Mouse (Mus musculus) 416B (cell line): ENCODE results near the gene St6galnac3.

ENCODE experiments used
- DNase-seq: peaks from one replicate; pipeline ENCODE4 v3.0.0; 2011; ENCODE audit warnings: low read depth

The St6galnac3 gene

DNA sequence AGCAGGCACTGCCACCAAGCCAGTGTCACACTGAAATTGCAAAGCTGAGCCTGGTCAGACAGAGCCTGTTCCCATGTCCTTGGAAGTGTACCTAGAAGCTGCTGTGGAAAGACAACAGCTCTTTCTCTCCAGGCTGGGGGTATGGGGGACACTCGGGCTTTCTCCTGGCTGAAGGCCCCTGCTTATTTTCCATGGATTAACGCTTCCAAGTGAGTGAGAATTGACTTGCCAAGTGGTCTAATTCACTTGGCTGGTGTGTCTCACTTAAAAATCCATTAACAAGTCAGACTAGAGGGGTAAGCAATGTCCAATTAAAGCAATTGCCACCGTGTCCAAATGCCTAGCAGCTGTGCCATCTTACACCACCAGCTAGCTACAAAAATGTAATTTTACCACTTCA, 140.1 kb downstream of the St6galnac3 start:
- no peak for DNase-seq

DNA sequence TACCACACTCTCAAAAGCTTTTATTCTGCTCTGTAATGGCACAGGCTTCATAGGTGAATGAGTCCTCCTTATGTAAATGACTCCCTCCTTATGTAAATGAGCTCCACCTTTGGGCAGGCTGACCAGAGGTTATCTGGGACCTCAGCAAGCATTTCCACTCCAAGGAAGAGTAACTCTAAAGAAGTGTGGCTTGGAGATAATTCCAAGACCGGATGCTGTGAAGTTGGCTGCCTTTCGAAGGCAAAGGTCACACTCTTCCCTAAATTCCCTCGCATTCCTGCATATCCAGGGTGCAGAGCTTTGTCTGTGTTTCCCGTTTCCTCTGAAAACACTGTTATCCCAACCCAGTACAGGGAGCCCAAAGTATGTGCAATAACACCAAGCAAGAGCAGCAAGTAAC, 142.9 kb downstream of the St6galnac3 start:
- DNase-seq, result no peak

DNA sequence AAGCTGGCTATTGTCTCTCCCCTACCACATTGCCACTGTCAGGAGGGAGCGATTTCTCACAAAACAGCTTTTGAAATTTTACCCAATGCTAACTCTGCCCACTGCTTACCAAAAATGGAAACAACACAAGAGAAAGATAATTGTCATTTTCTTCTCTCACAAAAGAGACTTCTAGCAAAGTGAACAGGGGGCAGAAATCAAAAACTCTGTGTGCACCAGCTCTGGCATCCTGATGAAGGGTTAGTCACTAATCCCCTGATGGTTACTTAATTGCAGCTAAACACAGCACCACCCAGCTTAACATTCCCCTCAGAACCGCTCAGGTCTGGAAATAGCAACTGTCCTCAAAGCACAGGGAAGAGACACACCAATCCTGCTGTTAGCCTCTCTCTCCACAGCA, 144.3 kb downstream of the St6galnac3 start:
- no peak for DNase-seq

DNA sequence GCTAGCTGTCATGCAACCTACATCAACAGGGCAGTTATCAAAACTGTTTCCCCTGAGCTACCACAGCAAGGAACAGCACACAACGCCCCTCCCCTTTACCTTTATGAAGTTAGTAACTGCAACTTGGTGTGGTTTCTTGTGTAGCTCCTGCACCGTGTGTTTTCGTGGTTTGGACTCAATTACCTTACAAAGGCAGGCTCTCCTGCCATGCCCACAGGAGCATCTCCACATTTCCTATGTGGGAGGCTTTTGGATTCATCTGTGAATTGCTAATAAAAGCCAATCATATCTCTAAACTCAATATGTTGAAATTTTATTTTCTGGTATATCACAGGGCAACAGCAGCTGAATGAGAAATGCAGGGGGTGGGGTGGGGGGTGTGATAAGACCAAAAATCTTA, 144.8 kb downstream of the St6galnac3 start:
- DNase-seq, result no peak

DNA sequence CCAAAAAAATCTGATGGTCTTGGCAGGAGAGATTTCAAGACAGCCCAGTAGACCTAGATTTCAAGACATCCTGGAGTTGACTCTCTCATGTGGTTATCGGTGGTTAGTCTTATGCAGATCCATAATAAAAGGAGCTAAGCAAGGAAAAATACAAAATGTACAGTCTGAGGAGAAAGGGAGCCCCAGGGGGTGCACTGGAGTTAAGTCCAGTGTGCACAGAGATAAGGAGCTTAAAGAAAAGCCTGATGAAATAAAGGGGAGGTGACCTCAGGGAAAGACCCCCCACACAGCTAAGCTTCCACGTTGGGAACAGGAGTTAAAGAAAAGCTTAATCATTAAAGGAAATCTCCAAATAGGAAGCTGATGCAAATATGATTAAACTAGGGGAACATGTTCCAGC, 147.7 kb downstream of the St6galnac3 start:
- DNase-seq, result no peak

DNA sequence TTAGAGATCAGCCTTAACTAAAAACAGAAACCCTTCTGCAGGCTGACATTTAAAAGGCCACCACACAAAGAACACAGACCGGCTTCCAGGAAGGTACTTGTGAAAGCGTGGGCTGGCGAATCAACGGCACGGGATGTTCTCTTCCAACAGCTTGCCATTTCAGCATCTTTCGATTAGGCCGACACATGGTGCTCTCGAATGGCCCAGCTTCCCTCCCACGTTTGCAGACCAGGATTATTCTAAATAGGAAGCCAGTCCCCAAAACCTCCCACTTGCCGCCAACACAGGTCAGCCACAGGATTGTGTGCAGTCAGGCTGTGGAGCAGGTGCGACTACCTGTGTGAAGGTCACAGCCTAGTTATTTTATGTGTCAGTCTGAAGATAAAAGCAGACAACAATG, 153.8 kb downstream of the St6galnac3 start:
- DNase-seq, result no peak

- no peak for DNase-seq
Measured at GRCm38 (mm10) chr3:153568815-153569214, 156.2 kb downstream of the St6galnac3 start.

DNA sequence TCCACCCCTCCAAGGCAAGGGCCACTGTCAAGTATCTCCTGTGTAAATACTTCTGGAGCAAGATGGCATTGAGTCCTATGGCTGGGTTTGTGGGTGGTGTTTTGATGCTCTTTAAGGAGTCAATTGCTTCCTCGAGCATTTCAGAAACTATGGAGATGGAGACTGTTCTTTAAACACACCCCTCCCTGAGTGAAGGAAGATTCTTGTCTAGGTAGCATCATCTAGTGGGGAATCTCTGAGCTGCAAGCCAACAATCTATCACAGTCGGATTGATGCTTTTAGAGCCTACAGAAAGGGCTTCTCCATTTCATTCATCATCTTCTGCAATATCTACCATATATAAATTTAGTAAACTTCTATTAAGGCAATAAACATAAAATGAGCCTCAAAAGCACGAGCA, 157.1 kb downstream of the St6galnac3 start:
- no peak for DNase-seq

DNA sequence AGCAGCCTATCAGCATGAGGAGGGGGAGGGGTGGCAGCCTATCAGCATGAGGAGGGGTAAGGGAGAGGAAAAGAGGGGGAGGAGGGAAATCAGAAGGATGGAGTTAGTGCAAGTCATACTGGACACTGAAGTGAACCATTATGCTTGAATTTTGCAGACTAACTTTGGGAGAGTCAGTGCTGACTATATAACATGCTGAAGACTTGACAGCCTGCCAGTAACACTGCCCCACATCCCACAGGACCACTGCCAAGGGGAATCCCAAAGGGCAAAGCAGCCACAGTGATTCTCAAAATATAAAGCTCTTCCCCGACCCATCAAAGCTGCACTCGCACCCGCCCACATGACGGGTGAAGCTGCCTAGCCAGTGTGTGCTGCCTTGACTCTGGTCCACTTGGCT, 157.5 kb downstream of the St6galnac3 start:
- no peak for DNase-seq

DNA sequence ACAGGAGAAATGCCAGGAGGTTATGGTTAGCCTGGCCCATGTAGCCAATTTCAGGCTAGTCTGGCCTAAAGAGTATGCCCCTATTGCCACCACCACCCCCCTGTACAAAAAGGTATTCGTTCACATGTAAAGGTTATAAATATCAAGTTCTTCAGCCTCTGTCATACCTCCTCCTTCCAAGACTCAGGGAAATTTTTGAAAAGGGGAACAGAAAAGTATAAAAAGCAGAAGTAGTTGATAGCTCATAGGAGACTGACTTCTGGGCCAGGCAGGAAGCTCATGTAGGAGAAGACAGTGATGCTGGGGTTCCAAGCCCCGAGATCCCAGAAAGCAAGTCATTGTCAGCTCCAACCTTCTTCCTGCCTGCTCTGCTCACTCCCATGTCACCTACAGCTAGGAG, 158.9 kb downstream of the St6galnac3 start:
- no peak for DNase-seq

GRCm38 (mm10) chr3:153560897-153561296, 164.1 kb downstream of the St6galnac3 start:
- no peak for DNase-seq

DNA sequence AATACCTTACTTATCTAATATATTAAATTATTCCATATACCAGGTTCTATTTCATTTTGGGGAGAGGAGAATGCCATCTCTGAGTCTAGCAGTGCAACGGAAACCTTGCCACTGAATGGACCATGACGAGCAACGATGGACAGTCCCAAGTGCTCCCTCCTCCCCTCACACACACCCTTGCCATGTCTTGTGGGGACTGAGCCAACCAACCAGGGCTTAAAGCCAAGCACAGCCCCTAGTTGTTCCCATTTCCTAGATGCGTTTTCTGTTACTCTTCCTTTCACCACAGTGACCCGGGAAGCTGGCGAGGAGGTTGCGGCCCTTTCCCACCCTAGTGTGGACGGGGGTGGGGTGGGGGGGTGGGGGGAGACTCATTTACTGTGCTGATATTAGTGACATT, 165.4 kb downstream of the St6galnac3 start:
- DNase-seq, result no peak

GRCm38 (mm10) chr3:153556621-153557020, 168.4 kb downstream of the St6galnac3 start:
- DNase-seq, result no peak

- DNase-seq, result no peak
Measured at GRCm38 (mm10) chr3:153553712-153554111, 171.3 kb downstream of the St6galnac3 start.

- no peak for DNase-seq
Measured at GRCm38 (mm10) chr3:153553226-153553625, 171.7 kb downstream of the St6galnac3 start.

GRCm38 (mm10) chr3:153546936-153547683, 177.9 kb downstream of the St6galnac3 start:
- DNase-seq, result no peak

DNA sequence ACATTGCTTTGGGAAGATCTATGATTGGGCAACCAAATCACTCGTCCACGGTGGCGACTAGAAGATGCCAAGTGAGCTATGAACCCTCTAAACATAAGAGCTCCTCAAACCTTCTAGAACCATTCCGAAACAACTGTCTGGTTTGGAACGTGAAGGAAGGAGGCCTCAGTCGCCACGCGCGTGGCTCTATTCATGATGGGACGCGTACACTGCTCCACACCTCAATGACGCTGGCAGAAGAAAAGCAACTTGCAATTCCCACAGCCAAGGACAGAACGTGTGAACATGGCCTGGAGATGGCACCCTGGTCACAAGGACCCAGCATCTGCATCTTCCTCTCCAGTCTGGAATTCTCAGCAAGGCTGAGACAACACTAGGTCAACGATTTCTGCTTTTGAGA, 185.1 kb downstream of the St6galnac3 start:
- no peak for DNase-seq

- DNase-seq, result no peak
Measured at GRCm38 (mm10) chr3:153538396-153538795, 186.6 kb downstream of the St6galnac3 start.

GRCm38 (mm10) chr3:153537435-153537834, 187.5 kb downstream of the St6galnac3 start:
- DNase-seq, result no peak

GRCm38 (mm10) chr3:153536260-153536659, 188.7 kb downstream of the St6galnac3 start:
- no peak for DNase-seq

GRCm38 (mm10) chr3:153529174-153529573, 195.8 kb downstream of the St6galnac3 start:
- no peak for DNase-seq

DNA sequence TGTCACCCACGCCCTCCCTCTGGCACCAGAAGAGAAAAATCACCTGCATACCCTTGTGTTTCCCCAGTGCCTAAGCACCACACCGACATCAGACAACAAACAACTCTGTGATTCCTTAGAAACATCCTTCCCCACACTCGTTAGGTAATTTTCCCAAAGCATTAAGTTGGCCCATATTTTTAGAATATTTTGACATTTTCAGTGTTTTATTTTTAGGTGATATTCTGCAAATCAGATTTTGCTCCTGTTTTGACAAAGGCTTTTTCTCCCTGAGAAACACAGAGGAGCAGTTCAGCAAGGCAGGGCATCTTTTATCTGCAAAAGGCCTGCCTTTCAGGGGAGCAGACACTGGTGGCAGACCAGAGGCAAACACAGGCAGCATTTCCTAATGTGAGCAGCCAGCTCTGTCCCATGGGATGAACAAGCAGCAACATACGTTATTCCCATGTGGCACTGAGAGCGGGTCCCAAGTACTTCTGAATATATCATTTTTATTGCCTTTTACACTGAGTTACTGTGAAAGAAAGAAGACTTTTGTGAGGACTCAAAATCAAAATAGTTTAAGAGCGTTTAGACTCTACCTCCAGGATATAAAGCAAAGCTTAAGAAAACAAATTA, 199.7 kb downstream of the St6galnac3 start:
- no peak for DNase-seq

DNA sequence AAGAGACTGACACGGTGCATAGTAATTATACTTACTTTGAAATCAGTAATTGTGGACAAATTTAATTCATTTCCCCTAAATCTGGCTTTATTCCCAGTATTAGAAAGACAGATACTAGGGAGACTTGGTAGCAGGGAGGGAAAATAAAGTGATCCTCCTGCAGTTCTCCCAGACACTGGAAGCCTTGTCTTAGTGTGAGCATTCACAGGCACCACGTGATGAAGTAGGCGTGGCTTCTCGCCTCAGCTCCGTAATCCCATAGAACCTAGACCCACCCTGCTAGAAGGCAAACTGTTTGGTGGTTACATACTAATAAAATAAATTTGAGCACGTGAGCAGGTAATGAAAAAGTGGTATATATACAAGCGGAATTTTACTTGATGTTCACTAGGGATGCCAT, 208.1 kb downstream of the St6galnac3 start:
- no peak for DNase-seq

DNA sequence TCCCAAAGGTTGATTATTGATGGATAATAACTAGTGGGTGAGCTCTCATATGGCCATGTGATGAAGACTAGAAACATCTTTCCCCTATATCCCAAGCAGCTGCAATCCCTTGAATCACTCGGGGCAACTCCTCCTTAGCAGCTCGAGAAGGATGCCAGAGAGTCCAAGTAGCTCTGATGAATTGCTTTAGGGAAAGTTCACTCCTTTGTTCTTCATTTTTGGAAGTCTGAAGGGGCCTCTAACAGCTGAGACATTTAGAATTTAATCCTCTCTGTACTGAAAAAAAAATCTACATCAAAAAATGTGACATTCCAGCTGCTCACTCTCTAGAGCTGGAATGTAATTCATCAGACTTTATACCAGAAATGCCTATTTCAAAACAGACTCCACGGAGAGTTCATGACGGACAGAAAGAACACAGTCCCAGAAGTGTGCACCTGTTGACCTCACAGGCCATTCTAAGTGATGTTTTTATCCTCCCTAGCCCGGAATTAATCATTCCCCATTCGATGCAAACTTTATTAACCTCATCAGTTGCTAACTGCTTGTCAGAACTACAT, 211.4 kb downstream of the St6galnac3 start:
- no peak for DNase-seq
